Mouse (Mus musculus): Measurements from ENCODE around the gene Cmss1. TPM values are rescaled to one million over a fixed set of nuclear protein-coding genes. Genes with fewer than 3 reads are reported as not detected.

Gene Cmss1
- total RNA-seq, 2 experiments from 2014 or later, result 15.6 to 16.9 TPM

GRCm38 (mm10) chr16:57281417-57281816 lies 325.2 kb downstream of the Cmss1 start:
- no peak for DNase-seq

GRCm38 (mm10) chr16:57280221-57281217 lies 326.1 kb downstream of the Cmss1 start:
- no peak for DNase-seq

- no peak for DNase-seq
These were observed 327.6 kb downstream of the Cmss1 start for GRCm38 (mm10) chr16:57278976-57279626.

- no peak for DNase-seq
These were observed 336.9 kb downstream of the Cmss1 start for GRCm38 (mm10) chr16:57269751-57270150.

- peak; percentile 62 to 64 for DNase-seq
These were observed 338.4 kb downstream of the Cmss1 start for GRCm38 (mm10) chr16:57268058-57268841.

GRCm38 (mm10) chr16:57267068-57267467 lies 339.6 kb downstream of the Cmss1 start:
- no peak for DNase-seq

GRCm38 (mm10) chr16:57260152-57260551 lies 346.5 kb downstream of the Cmss1 start:
- DNase-seq, result no peak

GRCm38 (mm10) chr16:57259356-57260083 lies 347.1 kb downstream of the Cmss1 start:
- no peak for DNase-seq

Other genes with a start within 250 kb of the Cmss1 start
- 1 to 10 TPM in 1 of 2 experiments, under 1 TPM in 1; 0.37 to 1.4 TPM for gene Col8a1, start 147.9 kb upstream of the Cmss1 start, total RNA-seq (2021)